Mouse (Mus musculus) urinary bladder, adult 18-20 months (tissue): ENCODE results near the gene Prph.
"Not testable (repeated sequence)": the region's sequence is repeated elsewhere in the genome, so short reads cannot be mapped to it uniquely, and the experiment has no call there.

Experiments
- DNase-seq, 2 experiments: peaks; one replicate each; pipeline ENCODE4 v3.0.0; 2022; ENCODE audit warnings: low spot score in 2 of 2, mixed read lengths in 2 of 2

Gene Prph

GRCm38 (mm10) chr15:99076011-99076410, 21.0 kb downstream of the Prph start:
- DNase-seq, result not testable (repeated sequence)

- no peak for DNase-seq
These were observed 23.4 kb downstream of the Prph start for GRCm38 (mm10) chr15:99078181-99078910.

GRCm38 (mm10) chr15:99079804-99080203, 24.8 kb downstream of the Prph start:
- no peak for DNase-seq

- no peak for DNase-seq
These were observed 27.3 kb downstream of the Prph start for GRCm38 (mm10) chr15:99082322-99082721.

DNA sequence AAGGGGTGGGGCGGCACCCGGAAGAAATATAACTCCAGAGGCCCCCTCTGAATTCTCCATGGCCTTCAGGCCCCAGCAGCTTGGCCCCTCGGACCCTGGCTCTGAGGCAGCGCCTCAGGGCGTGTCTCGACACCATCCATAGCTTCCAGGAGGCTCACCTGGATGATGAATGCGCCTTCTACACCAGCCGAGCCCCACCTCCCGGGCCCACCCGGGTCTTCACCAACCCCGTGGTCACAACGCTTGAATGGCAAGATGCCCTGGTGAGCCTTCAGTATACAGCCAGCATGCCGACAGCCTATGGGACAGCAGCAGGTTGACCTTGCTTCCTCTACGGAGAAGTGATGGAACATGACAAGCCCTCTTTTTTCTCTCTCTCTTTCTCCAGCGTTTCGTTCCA, 27.9 kb downstream of the Prph start:
- no peak for DNase-seq

GRCm38 (mm10) chr15:99083258-99083657, 28.3 kb downstream of the Prph start:
- DNase-seq, result peak in 1 of 2 experiments; percentile 29

DNA sequence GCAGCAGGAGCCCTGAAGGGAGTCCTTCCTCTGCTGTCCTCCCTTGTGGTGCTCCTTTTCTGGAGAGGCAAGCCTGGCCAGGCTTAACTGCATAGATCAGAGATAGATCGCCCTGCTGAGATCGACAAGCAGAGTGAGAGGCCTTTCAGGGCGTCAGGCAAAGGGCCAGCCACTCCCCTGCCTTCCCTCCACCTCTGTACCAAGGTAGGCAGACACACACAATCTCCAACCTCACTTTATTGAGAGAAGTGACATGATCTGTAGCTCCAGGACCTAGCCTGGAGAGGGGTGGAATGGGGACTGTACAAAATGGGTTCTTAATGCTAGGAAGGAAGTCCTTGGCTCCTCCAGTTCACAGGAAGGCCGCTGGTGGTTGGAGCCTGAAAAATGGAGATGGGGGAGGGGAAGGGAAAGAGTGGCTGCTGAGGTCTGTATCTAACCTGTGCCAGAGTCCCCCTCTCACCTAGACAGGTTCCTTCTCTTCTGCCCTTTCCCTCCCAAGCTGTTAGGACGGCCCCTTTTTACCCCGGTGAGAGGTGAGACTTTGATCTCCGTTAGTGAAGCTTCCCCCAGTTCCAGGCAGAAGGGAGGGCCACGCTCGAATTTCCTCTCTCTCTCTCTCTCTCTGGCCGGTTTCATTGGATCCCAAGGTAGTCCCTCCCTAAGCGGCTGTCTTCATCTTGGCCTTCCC, 29.0 kb downstream of the Prph start:
- no peak for DNase-seq

- no peak for DNase-seq
These were observed 29.6 kb downstream of the Prph start for GRCm38 (mm10) chr15:99084618-99085017.

DNA sequence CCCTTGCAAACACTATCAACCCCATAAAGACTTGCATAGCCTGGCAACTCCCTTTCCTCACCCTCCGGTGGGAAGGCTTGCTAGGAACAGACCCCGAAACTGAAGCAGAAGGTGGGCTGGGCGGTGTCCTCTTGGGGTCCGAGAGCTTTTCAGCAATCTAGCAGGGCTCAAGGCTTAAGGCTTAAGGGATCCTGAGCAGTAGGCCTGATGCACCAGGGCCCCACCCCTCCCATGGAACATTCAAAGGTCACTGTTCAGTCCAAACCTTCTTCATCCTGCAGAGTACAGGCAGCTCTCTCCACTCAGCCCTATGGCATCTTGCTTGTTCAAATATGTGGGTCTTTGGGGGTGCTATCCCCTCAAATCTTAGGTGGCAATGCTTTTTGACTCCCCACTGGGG, 31.0 kb downstream of the Prph start:
- no peak for DNase-seq

- no peak for DNase-seq
These were observed 32.5 kb downstream of the Prph start, which contains the start of gene C1ql4 for GRCm38 (mm10) chr15:99087253-99088075. Gene C1ql4 (minus strand): TSS chr15:99087817.

DNA sequence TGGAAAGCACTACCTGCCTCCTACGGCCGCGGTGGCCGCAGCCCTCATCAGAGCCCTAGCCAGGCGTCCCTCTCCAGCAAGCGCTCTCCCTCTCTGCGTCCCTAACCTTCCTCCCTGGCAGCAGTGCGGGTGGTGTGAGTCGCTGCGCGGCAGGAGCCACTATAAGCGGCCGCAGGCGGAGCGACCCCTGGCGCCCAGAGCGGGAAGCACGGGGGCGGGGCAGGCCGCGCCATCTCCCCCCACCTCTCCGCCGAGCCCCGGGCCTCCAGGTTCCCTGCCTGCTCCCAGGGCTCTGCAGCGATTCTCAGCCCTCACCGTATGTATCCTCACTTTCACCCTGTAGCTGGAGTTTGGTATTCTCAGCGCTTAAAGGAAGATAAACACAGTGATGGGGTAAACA, 33.3 kb downstream of the Prph start:
- DNase-seq, result peak; percentile 36 to 68

DNA sequence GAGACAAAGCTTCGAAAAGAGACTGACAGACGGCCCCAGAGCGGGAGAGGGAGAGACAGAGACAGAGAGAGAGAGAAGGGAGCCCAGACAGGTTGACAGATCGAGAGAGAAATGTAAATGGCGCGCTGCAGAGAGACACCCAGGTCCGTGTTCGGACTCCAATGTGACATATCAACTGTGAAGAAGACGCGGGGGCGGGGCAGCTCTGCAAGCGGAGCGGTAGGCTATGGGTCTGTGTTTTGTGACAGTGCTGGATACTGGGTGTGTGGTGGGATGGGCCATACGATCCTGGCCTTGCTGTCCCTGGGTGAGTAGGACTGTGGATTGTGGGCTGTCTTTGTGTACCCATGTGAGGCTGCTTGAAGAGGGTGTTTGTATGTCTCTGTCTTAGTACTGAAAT, 34.1 kb downstream of the Prph start:
- DNase-seq, result no peak

GRCm38 (mm10) chr15:99092870-99093269, 37.9 kb downstream of the Prph start, which contains the start of gene Dnajc22:
Gene Dnajc22 (plus strand): TSS chr15:99093170.
- no peak for DNase-seq

DNA sequence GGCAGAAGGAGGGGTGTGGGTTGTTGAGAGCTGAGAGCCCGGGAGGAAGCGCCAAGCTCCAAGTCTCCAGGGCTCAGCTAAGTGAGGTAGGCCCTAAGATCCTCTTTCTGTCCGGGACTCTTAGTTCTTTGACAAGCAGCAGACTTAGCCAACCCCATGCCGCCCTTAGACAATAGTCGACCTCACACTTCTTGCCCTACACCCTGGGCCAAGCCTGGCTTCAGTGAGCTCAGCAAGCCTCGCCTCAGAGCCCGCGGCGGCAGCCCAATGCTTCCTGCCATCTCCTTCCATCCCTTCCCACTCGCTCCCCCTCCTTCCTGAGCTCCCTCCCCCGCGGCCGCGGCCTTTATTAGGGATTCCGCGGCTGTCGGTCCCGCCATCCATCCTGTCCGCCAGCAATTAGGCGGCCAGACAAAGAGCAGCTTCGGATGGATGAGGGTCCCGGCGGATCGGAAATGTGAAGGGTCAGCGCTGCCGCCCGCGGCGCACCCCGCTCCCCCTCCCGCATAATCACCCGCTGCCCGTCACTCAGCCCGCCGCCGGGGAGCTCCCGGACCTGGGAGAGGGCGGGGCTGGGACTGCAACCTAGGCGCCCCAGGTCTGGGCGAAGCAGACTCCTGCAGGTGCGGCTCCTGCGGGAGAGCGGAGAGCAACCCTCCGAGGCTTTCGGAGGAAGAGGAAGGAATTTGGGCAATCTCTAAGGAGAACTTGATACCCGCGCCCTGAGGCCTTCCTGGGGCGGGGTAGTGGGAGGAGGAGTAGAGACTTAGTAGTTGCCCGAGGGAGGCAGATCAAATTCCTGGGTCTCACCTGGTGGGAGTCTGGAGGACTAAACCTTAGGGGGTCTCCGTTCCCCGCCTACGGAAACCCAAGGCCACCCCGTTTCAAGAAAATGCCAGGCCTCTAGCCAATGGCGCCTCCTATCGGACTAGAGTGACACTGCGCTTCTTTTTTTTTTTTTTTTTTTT, 38.6 kb downstream of the Prph start:
- DNase-seq, result peak in 1 of 2 experiments; percentile 25

DNA sequence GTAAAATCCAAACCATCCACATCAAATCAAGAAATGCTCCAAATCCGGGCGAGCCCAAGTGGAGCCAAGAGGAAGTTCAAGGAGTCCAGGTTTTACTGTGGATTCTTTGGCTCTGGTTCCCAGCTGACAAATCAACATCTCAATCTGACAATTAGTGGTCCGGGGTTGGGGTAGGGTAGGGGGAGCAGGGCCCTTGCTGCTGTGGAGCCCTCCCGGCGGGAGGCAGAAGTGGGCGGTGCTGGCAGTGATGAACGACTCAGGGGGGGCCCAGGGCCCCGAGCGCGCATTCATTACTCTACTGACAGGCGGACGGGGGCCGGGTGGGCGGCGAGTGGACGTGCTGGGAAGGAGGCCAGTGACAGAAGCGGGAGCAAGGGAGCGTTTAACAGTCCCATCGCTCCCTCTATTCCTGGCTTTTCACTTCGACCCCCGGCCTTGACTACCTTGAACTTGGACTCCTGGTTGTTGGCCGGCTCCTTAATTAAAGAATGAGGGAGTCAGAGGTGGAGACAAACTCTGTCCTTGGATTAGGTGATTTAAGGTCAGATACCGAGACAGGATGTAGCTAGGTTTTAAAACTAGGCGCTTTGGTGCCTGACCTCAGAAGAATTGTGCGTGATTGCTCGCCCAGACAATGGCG, 39.8 kb downstream of the Prph start:
- DNase-seq, result no peak

- no peak for DNase-seq
These were observed 40.4 kb downstream of the Prph start for GRCm38 (mm10) chr15:99095356-99095755.

DNA sequence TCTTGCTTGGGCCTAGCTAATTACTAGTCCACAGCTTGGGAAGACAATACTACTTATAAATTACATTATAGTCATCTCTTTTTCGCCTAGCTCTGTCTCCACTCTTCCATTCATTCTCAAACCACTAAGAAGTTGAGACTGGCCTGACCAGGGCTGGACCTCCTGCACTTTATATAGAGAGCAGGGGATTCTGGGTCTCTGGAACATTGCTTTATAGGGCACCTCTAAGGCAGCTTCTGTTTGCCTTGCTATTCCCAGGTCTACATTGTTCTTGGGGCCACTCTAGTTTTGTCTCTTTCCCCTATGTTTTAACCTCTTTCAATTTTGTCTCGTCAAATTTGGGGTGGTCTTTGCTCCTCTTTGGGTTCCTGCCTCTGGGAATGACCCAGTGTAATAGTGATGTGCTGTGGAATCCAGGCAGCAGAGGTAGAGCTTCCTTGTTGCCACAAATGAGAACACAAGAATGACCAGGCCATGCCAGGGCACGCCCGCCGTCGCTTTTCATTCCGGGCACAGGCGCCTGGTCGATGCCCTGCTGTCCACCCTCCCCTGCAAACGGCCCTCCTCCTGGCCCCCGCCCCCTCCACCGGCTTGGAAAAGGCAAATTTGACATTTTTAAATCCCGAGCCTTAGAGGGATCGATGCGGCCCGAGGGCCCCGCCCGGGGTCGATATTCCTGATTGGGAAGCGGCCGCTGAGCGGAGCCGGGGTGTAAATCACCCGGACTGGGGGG, 41.3 kb downstream of the Prph start:
- DNase-seq, result no peak

DNA sequence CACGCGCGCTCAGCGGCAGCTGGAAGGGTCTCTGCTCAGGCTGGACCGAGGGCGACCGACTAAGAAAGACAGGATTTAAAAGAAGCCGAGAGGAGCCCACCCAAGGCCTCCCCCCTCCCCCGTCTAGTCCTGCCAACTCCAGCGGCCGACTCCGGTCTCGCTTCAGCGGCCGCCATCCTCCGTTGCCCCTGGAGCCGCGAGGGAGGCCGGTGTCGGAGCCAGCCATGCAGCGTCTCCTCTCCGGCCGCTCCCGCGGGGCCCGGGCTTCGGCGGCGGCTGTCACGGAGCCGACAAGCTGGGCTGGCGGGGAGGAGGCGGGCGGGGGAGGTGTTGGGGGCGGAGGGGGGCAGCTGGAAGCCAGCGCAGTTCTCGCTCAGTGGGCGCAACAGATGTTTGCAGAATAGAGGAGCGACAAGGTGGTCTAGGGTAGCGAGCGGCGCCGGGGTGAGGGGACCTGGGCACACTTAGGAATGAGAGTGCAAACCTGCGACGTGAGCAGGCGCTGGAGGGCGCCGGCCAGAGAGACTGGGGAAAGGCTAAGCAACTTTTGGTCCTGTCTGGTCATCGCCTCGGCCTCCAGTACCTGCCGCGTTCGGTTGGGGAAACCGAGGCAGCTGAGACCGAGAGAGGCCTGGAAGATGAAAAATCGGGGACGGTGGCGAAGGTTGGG, 42.0 kb downstream of the Prph start:
- DNase-seq, result peak in 1 of 2 experiments; percentile 39

DNA sequence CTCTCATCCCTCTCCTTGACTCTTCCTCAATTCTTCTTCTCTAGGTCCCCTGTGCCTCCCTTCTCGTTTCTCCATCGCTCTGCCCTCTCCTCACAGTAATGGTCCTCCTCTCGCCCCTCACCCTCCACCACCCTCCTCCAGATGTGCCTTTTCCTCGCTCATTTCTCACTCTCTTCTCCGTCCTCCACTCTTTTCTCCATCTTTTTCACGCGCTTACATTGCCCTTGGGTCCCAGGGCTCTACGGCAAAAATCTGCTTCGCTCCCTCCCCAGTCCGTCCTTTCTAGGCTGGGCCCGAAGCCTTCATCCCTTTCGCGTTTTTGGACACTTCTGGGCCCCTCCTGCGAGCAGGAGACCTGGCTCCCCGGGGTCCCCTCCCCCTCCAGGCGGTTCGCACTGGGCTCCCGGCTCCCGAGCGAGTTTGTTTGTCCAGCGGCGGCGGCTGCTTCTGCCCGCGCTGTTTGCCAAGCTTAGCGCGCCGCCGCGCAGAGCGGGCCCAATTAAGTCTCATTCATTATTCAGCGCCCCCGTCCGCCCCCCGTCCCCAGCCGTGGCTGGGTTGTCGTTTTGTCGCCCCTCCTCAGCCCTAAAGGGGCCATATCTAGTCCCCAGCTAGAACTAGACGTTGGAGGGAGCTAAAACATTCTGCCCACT, 43.0 kb downstream of the Prph start:
- DNase-seq, result peak in 1 of 2 experiments; percentile 44
